Mouse (Mus musculus) forebrain, embryonic 15.5 days (tissue): ENCODE results near the gene Atxn7. TPM values are rescaled to one million over a fixed set of nuclear protein-coding genes. Genes with fewer than 3 reads are reported as not detected.

ENCODE experiments used
- ATAC-seq: fragments of 200-750 bp; cut with Nextera tagmentation; replicated peaks from 2 replicates; pipeline ENCODE4 v1.8.0; 2017; ENCODE audit warnings: mild to moderate bottlenecking, moderate TSS enrichment, moderate library complexity
- H3K27ac ChIP-seq: fragments of 300-500 bp; sonication (generic); replicated peaks from 2 replicates; pipeline ENCODE4 v1.5.1; 2015; ENCODE audit warnings: mild to moderate bottlenecking, inconsistent platforms
- H3K27me3 ChIP-seq: fragments of 300-500 bp; sonication (generic); 2 replicates; pipeline ENCODE4 v1.6.1; 2015; ENCODE audit warnings: inconsistent platforms
- H3K36me3 ChIP-seq: fragments of 300-500 bp; sonication (generic); 2 replicates; pipeline ENCODE4 v1.6.1; 2015; ENCODE audit warnings: mild to moderate bottlenecking, inconsistent platforms
- H3K4me1 ChIP-seq: fragments of 300-500 bp; sonication (generic); 2 replicates; pipeline ENCODE4 v1.6.1; 2015; ENCODE audit warnings: inconsistent platforms
- H3K4me2 ChIP-seq: fragments of 300-500 bp; sonication (generic); replicated peaks from 2 replicates; pipeline ENCODE4 v1.6.1; 2015; ENCODE audit warnings: mild to moderate bottlenecking, inconsistent platforms
- H3K4me3 ChIP-seq: fragments of 300-500 bp; sonication (generic); 2 replicates; pipeline ENCODE4 v1.5.1; 2015; ENCODE audit warnings: mild to moderate bottlenecking, inconsistent platforms
- H3K9ac ChIP-seq: fragments of 300-500 bp; sonication (generic); replicated peaks from 2 replicates; pipeline ENCODE4 v1.6.1; 2015; ENCODE audit warnings: mild to moderate bottlenecking, inconsistent platforms
- H3K9me3 ChIP-seq: fragments of 300-500 bp; sonication (generic); 2 replicates; pipeline ENCODE4 v1.6.1; 2016; ENCODE audit warnings: inconsistent platforms
- WGBS: fragments of 180-500 bp; shearing (Covaris S2); methylation state at CpG from one replicate; pipeline ENCODE4 v1.1.7; 2015; ENCODE audit warnings: mixed read lengths; 5-methylcytosine and 5-hydroxymethylcytosine counted together
- polyA plus RNA-seq: library from polyadenylated mRNA; unstranded; fragments of >200 nt; fragmentation: Nextera tagmentation; extraction: Ambion mirVana; gene quantifications from 2 replicates; pipeline ENCODE4 v1.2.1, GENCODE M21; 2015

Atxn7 gene
- polyA plus RNA-seq, 1 experiment from 2014 or later = 4.0 TPM

GRCm38 (mm10) chr14:13995206-13996097 lies 34.2 kb downstream of the Atxn7 start:
- Histone ChIP-seq H3K4me2 (no peak overlapping the region), H3K9ac (no peak overlapping the region), H3K27me3 (no peaks in the 10 kb centered on the region), H3K9me3 (no peaks in the 10 kb centered on the region), H3K27ac (no peak overlapping the region), H3K36me3 (no peaks in the 10 kb centered on the region), H3K4me1 (no peaks in the 10 kb centered on the region), H3K4me3 (no peak overlapping the region)
- no peak; the same call in 1 of the 2 replicates for ATAC-seq
- WGBS = 74% methylated on average over 9 of the region's 9 CpGs

- Histone ChIP-seq H3K4me3 (no peak overlapping the region), H3K27ac (no peak overlapping the region), H3K9ac (no peak overlapping the region), H3K4me1 (no peaks in the 10 kb centered on the region), H3K27me3 (no peaks in the 10 kb centered on the region), H3K36me3 (no peaks in the 10 kb centered on the region), H3K9me3 (no peaks in the 10 kb centered on the region), H3K4me2 (no peak overlapping the region)
- WGBS = 92% methylated on average over 7 of the region's 7 CpGs
- ATAC-seq = no peak
These were observed 41.5 kb downstream of the Atxn7 start for GRCm38 (mm10) chr14:14002771-14003170.

DNA sequence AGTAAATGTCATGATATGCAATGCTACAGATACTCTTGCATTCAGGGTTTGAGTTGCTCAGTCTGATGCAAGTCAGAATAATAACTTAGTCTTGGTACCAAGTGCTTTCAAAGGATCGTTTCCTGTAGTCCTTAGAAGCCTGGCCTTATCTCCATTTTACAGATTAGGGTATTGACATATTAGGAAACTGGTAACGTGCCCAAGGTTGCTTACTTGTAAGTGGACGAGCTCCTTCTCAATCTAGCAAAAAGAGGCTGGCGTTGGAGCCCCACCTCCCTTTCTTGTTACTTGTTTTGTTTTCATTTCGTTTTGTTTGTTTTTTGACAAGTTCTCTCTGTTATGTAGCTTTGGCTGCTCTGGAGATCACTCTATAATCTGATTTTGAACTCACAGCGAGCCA lies 48.5 kb downstream of the Atxn7 start:
- no peak overlapping the region for H3K4me2 ChIP-seq
- H3K9ac ChIP-seq = no peak overlapping the region
- ATAC-seq = no peak
- H3K9me3 ChIP-seq = no peaks in the 10 kb centered on the region
- no peak overlapping the region for H3K4me3 ChIP-seq
- no peak overlapping the region for H3K27ac ChIP-seq
- no peaks in the 10 kb centered on the region for H3K36me3 ChIP-seq
- H3K4me1 ChIP-seq = peaks cover 21% of the 10 kb centered on the region
- no peaks in the 10 kb centered on the region for H3K27me3 ChIP-seq
- WGBS = 75% methylated on average over 6 of the region's 6 CpGs

DNA sequence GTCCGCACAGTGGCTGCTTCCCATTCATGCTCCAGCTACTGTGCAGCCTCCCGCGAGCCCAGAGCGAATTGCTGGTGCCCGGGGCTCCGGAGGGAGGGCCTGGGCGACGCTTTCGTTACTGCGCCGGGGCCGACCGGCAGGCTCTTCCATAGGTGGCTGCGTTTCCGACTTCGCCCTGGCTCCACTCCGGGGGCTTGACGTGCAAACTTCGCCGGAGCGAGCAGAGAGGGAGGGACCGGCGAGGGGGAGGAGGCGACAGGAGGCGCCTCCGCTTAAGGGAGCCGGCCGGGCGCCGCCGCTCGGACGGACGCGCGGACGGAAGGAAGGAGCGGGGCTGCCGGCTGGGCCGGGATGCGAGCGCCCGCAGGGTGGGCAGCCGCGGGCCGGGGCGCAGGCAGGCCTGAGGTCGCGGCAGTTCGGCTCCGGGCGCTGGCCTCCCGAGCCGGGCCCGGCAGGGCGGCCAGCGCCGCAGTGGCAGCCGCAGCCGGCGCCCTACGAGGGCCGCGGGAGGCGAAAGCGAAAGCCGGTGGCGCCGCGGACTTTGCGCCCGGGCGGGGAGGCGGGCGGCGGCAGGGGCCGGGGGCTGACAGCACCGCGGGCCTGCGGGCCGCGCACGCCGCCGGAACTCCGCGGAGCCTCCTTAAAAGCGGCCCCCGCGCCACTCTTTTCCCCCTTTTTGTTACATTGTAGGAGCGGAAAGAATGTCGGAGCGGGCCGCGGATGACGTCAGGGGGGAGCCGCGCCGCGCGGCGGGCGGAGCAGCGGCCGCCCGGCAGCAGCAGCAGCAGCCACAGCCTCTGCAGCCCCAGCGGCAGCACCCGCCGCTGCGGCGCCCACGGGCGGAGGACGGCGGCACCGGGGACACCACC lies 51.4 kb downstream of the Atxn7 start:
- peak overlapping the region; percentile 68 for H3K4me3 ChIP-seq
- H3K9ac ChIP-seq = peak overlapping the region; percentile 97
- H3K36me3 ChIP-seq = no peaks in the 10 kb centered on the region
- no peaks in the 10 kb centered on the region for H3K27me3 ChIP-seq
- peak overlapping the region; percentile 98 for H3K27ac ChIP-seq
- ATAC-seq = peak; percentile 94
- under 1% methylated on average over 96 of the region's 116 CpGs for whole genome bisulfite sequencing
- H3K9me3 ChIP-seq = no peaks in the 10 kb centered on the region
- H3K4me1 ChIP-seq = peaks cover 30% of the 10 kb centered on the region
- peak overlapping the region; percentile 86 for H3K4me2 ChIP-seq

DNA sequence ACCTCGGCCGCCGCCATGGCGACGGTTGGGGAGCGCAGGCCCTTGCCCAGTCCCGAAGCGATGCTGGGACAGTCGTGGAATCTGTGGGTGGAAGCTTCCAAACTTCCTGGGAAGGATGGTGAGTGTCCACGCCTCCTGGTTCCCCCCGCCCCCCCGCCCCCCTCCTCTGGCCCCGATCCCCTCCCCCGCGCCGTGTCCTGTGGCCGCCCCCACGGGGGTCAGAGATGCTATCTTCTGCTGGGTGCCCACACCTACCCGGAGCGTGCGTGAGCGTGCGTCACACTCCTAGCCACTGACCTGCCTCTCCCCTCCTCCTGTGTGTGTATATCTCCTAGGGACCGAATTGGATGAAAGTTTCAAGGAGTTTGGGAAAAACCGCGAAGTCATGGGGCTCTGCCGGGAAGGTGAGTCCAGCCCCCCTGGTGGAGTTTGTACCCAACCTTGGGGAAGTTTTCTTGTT lies 52.0 kb downstream of the Atxn7 start:
- peaks cover 30% of the 10 kb centered on the region for H3K4me1 ChIP-seq
- H3K4me3 ChIP-seq = peak overlapping the region; percentile 68
- no peaks in the 10 kb centered on the region for H3K36me3 ChIP-seq
- peak; percentile 61 for ATAC-seq
- WGBS = under 1% methylated on average over 26 of the region's 27 CpGs
- H3K9ac ChIP-seq = peak overlapping the region; percentile 97
- H3K9me3 ChIP-seq = no peaks in the 10 kb centered on the region
- H3K4me2 ChIP-seq = peak overlapping the region; percentile 86
- no peaks in the 10 kb centered on the region for H3K27me3 ChIP-seq
- peak overlapping the region; percentile 98 for H3K27ac ChIP-seq

DNA sequence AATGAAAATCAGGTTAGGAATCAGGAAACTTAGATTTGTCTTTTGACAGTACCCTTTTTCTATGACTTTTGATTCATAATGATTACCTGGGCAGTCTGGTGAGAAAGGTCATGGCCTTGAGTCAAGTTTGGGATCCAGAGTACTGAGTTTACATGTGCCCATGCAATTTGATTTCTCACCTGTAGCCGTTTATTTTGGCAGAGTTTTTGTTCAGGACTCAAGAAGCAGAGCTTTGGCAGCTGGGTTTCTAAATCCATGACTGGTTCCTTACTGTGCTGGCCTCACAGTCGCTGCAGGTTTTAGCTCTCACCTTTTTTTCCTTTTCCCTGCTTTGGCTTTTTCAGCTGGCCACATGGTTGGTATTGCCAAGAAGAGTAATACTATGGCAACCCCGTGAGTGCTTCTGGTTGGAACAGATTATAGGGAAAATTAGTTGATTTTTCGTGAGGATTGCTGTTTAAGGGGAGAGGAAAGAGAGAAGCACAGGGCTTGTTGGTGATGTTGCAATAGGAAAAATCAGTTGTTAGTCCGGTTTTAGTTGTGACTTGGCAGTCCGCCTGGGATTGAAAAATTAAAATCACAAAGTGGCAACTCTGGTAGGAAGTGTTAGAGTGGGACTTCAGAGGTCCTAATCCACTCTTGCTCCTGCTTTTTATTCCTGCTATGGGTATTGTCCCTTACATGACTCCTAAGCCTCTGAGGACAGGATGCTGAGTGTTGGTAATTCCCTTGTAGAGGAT lies 53.6 kb downstream of the Atxn7 start:
- Histone ChIP-seq H3K27ac (no peak overlapping the region), H3K4me1 (peaks cover 30% of the 10 kb centered on the region), H3K27me3 (no peaks in the 10 kb centered on the region), H3K9me3 (no peaks in the 10 kb centered on the region), H3K4me2 (no peak overlapping the region), H3K36me3 (no peaks in the 10 kb centered on the region), H3K4me3 (no peak overlapping the region), H3K9ac (no peak overlapping the region)
- ATAC-seq = no peak
- WGBS = 59% methylated on average over 6 of the region's 6 CpGs

GRCm38 (mm10) chr14:14019155-14019894 lies 58.1 kb downstream of the Atxn7 start:
- Histone ChIP-seq H3K36me3 (no peaks in the 10 kb centered on the region; the same call in 1 of the 2 replicates), H3K9ac (no peak overlapping the region), H3K4me3 (no peak overlapping the region), H3K9me3 (no peaks in the 10 kb centered on the region), H3K4me2 (no peak overlapping the region), H3K27ac (no peak overlapping the region), H3K4me1 (peaks cover 13% of the 10 kb centered on the region), H3K27me3 (no peaks in the 10 kb centered on the region)
- 0 out of 2 replicates have a peak, but pooled peaks have one; percentile 38 for ATAC-seq
- WGBS = 76% methylated on average over 6 of the region's 6 CpGs

GRCm38 (mm10) chr14:14021244-14021643 lies 60.0 kb downstream of the Atxn7 start:
- WGBS = 92% methylated on average over 6 of the region's 6 CpGs

GRCm38 (mm10) chr14:14025870-14026269 lies 64.6 kb downstream of the Atxn7 start:
- Histone ChIP-seq H3K4me2 (no peak overlapping the region), H3K27ac (no peak overlapping the region), H3K4me3 (no peak overlapping the region), H3K4me1 (no peaks in the 10 kb centered on the region), H3K9me3 (no peaks in the 10 kb centered on the region), H3K36me3 (no peaks in the 10 kb centered on the region; the same call in 1 of the 2 replicates), H3K9ac (no peak overlapping the region), H3K27me3 (no peaks in the 10 kb centered on the region)
- no peak for ATAC-seq
- WGBS = 79% methylated on average over 8 of the region's 8 CpGs

More at GRCm38 (mm10) chr14:14021244-14021643, 60.0 kb downstream of the Atxn7 start:
- Histone ChIP-seq H3K9me3 (no peaks in the 10 kb centered on the region), H3K4me3 (no peak overlapping the region), H3K4me1 (no peaks in the 10 kb centered on the region), H3K9ac (no peak overlapping the region), H3K36me3 (no peaks in the 10 kb centered on the region; the same call in 1 of the 2 replicates), H3K27me3 (no peaks in the 10 kb centered on the region), H3K27ac (no peak overlapping the region), H3K4me2 (no peak overlapping the region)
- no peak for ATAC-seq

- Histone ChIP-seq H3K9ac (no peak overlapping the region), H3K27me3 (no peaks in the 10 kb centered on the region), H3K36me3 (no peaks in the 10 kb centered on the region), H3K4me2 (no peak overlapping the region), H3K27ac (no peak overlapping the region), H3K9me3 (no peaks in the 10 kb centered on the region), H3K4me1 (peaks cover 2% of the 10 kb centered on the region; the same call in 1 of the 2 replicates), H3K4me3 (no peak overlapping the region)
- 89% methylated on average over 2 of the region's 2 CpGs for WGBS
- no peak for ATAC-seq
These were observed 69.4 kb downstream of the Atxn7 start for GRCm38 (mm10) chr14:14030621-14031020.

- H3K4me2 ChIP-seq = no peak overlapping the region
- H3K4me3 ChIP-seq = no peak overlapping the region
- no peak for ATAC-seq
- peaks cover 2% of the 10 kb centered on the region; the same call in 1 of the 2 replicates for H3K4me1 ChIP-seq
- no peaks in the 10 kb centered on the region for H3K9me3 ChIP-seq
- no peaks in the 10 kb centered on the region for H3K27me3 ChIP-seq
- H3K27ac ChIP-seq = no peak overlapping the region
- no peaks in the 10 kb centered on the region for H3K36me3 ChIP-seq
- 85% methylated on average over 1 of the region's 1 CpGs for WGBS
- no peak overlapping the region for H3K9ac ChIP-seq
These were observed 71.6 kb downstream of the Atxn7 start for GRCm38 (mm10) chr14:14032842-14033241.
